Mouse (Mus musculus) E14TG2a.4 (cell line): ENCODE measurements around the gene Bax.

ENCODE experiments used
- CTCF ChIP-seq: conservative IDR thresholded peaks from 2 replicates; pipeline ENCODE4 v1.5.1; 2014; ENCODE audit warnings: low read length
- NANOG ChIP-seq: IDR thresholded peaks from 2 replicates; pipeline ENCODE4 v1.6.1; 2014; ENCODE audit warnings: borderline replicate concordance, low read length, mixed read lengths
- POU5F1 ChIP-seq: IDR thresholded peaks from 2 replicates; pipeline ENCODE4 v1.6.1; 2014; ENCODE audit warnings: low read length, borderline replicate concordance

DNA sequence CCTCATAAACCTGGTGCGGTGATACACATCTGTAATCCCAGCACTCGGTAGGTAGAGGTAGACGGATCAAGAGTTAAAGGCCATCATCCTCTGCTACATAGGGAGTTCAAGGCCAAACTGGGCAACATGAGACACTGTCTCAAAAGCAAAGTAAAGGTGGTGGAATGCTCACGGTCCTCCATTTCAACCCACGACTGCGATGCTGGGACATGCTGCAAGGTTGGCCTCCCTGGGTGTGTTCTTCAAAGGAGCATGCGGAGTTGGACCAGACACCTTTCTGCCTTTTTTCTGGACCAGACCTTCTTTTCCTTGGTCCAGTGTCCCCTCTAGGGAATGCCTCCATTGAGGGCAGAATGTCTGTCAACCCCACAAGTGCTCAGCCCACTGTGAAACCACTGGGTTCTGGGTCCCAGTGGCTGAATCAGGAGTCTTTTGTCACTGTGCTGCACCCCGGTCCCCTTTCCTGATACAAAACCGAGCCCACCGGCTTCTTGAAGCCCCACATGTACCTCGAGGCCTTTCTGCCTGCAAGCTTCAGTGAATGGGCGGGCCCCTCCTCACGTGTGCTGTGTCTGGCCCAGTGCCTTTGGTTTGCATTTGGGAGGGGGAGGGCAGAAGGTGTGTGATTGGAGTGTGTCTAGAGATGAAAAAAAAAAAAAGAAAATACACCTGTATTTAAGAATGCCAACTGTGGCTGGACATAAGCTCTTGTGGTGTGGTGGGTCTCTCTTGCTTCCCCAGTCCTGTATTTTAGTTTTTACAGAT, 10.6 kb downstream of the Bax start:
- TF ChIP-seq CTCF = no peak
- TF ChIP-seq NANOG = no peak
- no peak for TF ChIP-seq POU5F1
